Mouse (Mus musculus) heart, adult 10 weeks (tissue): ENCODE data around the gene Foxi3. TPM values are rescaled to one million over a fixed set of nuclear protein-coding genes. Genes with fewer than 3 reads are reported as not detected.

Source experiments
- polyA plus RNA-seq: library from polyadenylated mRNA; stranded (reverse); fragments of 350-450 nt; fragmentation: Illumina TruSeq; extraction: RNeasy Lipid Tissue Mini Kit (QIAGEN cat#74804); gene quantifications from one replicate; pipeline ENCODE4 v1.2.3, GENCODE M21; 2014; ENCODE audit warnings: low read depth, low replicate concordance

Foxi3 gene
- not detected for polyA plus RNA-seq

DNA sequence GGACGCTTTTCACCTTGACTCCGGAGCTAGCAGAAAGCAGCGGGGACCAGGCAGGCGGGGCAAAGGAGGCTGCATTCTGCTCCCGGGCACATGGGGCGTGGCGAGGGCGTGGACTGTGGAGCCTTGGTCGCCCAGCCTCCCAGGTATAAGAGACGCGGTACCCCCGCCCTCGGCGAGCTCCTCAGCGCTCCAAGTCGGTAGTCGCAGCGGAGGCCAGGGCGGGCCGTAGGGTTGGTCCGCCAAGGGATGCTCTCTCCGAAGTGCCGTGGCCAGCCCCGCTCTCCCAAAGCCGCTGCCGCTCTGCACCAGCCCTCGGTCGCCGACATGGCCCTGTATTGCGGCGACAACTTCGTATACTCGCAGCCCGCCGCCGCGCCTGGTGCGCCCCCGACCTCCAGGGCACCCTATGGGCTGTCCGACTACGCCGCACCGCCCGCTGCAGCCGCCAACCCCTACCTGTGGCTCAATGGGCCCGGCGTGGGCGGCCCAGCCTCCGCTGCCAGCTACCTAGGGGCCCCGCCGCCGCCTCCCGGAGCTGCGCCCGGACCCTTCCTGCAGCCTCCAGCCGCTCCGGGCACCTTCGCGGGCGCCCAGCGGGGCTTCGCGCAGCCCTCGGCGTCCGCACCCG lies at the start of gene Foxi3:
Gene Foxi3, plus strand, starts transcription at position 247 of the 628 bp plus-strand sequence.

GRCm38 (mm10) chr6:70918827-70919226 lies 37.5 kb upstream of the Foxi3 start, which contains the start of gene Tex37:
Gene Tex37, minus strand, starts transcription at chr6:70918927.

Other genes starting within 250 kb of the Foxi3 start
- 17.4 TPM for gene Rpia, start 164.3 kb upstream of the Foxi3 start, polyA plus RNA-seq
- 5.8 TPM for gene Eif2ak3, start 112.0 kb upstream of the Foxi3 start, polyA plus RNA-seq
- gene Tex37, start 37.6 kb upstream of the Foxi3 start, polyA plus RNA-seq, result not detected
- 7.9 TPM for gene Thnsl2, start 187.9 kb downstream of the Foxi3 start, polyA plus RNA-seq
- 9.8 TPM for gene Fabp1, start 243.3 kb downstream of the Foxi3 start, polyA plus RNA-seq